Mouse (Mus musculus) cerebellum, adult (tissue): ENCODE results near the gene Ankrd40.

Source experiments
- ATAC-seq: cut with Nextera tagmentation; 2 replicates; pipeline ENCODE4 v1.9.2; 2017; ENCODE audit warnings: mild to moderate bottlenecking, moderate library complexity, mixed read lengths; ENCODE audit not compliant: insufficient number of reproducible peaks, low FRiP score, low TSS enrichment

Gene Ankrd40

DNA sequence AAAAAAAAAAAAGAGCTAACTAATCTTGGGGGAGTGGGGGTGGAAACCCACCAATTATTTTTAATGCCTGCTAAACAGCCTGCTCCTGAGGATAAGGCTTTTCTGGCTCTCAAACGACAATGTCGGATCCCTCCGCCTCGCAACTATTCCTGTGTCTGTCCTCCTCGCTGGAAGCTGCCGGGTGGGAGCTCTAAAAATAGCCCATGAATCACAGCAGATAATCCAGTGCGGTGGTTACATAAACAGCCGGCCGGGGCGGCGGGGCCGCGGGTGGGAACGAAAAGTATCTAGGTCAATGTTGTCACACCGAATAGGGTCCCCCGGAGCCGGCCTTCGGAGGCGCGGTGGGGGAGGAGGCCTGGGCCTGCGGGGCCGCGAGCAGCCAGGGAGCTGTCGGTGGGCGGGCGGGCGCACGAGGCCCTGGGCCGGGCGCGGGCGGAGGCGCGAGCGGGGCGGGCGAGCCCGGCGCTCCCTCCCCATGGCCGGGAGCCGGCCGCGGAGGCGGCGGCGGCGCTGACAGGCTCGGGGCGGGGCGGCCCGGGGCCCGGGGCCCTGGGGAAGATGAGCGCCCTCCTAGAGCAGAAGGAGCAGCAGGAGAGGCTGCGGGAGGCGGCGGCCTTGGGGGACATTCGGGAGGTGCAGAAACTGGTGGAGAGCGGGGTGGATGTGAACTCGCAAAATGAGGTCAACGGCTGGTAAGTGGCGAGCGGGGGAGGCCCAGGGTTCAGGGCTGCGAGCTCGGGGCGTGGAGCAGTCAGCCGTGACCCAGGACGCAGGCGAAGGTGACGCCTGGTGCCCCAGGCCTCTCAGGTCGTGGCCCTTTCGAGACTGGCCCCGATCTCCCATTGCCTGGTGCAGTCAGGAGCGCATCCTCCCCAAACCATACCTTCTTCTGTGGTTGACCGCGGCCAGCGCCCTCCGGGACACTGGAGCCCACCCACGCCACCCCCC lies at the start of gene Ankrd40:
Gene Ankrd40, plus strand, starts transcription at position 309 of the 951 bp plus-strand sequence.
- ATAC-seq, result peak; percentile 89

- ATAC-seq, result no peak
Observed at GRCm38 (mm10) chr11:94281199-94282181, 46.3 kb upstream of the Ankrd40 start, which contains the start of gene Gm21885. Gene Gm21885, plus strand, starts transcription at chr11:94281873.

DNA sequence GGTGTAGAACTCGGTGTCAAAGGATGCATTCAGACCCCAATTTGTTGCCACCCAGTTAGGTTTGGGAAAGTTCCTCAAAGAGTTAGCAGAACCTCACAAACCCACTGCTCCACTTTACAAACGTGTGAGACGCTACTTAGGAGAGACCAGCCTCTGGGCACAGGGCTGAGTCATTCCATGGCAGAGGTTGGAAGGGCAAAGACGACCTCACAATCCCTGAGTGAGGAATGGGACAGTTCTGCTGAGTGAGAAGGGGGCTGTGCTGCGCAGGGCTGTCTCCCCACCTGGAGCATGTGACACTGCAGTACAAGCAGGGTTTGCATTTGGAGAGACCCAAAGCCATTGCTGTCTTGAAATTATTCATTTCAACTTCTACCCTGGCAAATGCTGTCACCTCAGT lies 45.5 kb upstream of the Ankrd40 start:
- ATAC-seq, result no peak

DNA sequence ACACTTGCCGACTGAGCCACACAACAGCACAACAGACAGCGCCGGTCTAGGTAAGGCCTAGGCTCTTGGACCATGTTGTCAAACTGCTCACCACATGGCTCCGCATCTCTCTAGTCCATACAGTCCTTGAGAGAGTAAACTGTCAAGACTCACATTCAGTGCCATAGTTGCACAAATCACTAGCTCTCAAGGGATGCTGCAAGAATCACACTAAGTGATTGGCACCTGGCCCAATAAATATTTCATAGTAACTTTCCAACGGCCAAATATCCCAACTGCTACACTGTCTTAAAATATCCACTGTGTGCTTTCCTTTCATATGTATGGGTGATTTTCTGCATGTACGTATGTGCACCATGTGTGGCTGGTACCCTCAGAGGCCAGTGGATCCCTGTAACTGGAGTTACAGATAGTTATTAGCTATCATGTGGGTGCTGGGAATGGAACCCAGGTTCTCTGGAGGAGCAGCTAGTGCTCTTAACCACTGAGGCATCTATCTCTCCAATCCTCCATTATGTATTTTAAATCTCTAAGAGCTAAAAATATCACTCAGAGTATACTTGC lies 44.2 kb upstream of the Ankrd40 start:
- ATAC-seq, result no peak

DNA sequence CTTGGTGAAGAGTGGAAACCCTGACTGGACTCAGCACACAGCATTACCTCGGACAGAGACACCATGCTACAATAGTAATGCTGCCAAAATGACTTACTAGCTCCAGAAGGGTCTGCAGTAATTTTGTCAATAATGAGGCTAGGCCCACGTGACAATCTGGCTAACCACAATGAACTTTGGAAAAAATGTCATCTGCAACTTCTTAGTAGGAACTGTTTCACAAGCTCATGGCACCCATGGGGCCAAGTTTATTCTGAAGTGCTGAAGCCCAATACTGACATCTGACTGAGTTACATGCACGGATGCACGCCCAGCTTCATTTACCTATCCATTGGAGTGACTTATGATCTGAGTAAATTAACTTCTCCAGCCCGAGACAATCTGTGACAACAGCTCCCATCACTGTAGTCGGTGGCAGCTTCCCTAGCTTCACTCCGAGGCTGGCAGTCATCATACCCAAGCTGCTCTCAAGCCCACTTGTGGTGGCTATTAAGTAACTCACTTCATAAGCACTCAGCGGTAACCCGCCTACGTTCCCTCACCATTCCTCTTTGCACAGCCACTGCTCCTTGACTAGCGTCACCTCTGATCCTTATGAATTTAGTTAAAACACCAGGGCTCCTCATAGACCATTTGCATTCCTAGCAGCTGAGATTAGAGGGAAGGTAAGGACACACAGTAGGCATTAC lies 41.8 kb upstream of the Ankrd40 start:
- no peak for ATAC-seq

- ATAC-seq, result no peak
Observed at GRCm38 (mm10) chr11:94287105-94287504, 40.7 kb upstream of the Ankrd40 start.

DNA sequence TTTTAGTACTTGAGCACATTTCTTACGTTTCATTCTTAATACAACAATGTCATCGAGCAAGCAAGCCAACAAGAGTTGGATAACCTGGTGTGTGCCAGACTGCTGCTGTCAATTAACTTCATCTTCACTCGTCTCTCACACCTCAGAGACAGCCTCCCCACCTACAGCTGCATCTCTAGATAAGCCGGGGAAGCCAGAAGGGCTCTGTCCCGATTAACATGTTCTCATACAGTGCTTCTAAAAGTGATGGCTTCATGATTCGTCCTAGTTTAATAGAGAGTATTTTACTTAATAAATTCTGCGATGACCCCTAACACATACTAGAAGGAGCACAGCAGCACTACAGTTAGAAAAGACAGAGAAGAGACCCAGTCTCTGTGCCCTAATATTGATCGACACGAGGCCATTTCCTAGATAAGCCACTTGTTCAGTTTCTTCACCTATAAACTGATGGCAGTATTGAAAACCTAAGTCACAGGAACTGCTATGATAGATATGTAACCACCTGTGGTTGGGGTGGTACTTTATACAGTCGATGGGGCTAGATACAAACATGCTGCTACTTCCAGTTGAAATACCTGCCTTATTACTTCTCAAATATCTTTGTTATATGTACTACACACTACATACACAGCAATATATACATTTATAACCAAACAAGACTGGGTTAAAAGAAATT lies 37.6 kb upstream of the Ankrd40 start:
- no peak for ATAC-seq

DNA sequence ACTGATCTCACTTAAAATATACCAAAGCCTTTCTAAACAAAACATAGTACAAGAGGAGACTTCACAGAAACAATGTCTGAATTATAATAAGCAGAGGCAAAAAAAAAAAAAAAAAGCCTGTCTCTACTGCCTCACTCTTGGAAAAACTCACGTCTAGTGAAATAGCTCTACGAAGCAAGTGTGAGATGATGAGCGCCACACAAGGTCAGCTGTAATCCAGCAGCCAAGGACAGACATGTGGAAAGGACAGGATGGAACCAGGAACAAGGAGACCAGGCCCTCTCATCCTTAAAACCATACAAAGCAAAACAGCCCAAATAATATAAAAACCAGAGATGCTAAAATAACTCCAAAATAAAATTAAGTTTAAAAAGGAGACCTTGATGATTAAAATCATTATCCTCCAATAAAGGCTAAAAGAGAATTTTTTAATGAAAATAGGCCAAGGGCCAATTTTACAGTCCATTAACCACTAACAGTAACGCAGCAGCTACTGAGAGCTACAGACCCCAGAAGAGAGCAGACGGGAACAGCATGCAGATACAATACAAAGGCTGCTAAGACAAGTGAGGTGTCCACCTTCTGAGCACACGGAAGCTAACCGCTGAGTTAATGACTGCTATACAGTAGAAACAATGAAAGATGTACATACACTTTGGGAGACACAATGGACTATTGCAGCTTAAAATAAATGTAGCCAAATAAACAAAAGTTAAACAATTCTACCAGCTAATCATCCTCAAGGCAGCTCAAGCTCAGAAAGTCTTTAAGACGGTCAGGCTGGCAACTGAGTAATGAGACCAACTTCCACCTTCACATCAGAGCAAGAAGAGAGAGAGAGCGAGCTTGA lies 32.6 kb upstream of the Ankrd40 start:
- no peak for ATAC-seq

DNA sequence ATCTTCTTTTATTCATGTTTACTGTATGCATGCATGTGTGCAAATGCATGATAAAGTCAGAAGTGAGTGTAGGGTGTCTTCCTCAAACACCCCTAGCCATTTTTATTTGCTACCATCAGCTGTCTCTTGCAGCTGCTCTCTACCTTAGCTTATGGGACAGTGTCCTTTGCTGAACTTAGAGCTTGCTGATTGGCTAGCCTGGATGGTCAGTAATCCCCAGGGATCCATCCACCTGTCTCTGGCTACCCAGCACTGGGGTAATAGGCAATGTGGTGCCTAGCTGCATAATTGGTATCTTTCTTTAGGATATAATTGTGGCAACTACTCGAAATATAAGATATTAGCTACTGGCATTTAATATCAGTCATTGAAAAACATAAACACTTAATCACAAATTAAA lies 15.1 kb upstream of the Ankrd40 start:
- no peak; the same call in 1 of the 2 replicates for ATAC-seq

GRCm38 (mm10) chr11:94314098-94314652 lies 13.6 kb upstream of the Ankrd40 start:
- no peak for ATAC-seq

GRCm38 (mm10) chr11:94315308-94315707 lies 12.5 kb upstream of the Ankrd40 start:
- no peak for ATAC-seq

DNA sequence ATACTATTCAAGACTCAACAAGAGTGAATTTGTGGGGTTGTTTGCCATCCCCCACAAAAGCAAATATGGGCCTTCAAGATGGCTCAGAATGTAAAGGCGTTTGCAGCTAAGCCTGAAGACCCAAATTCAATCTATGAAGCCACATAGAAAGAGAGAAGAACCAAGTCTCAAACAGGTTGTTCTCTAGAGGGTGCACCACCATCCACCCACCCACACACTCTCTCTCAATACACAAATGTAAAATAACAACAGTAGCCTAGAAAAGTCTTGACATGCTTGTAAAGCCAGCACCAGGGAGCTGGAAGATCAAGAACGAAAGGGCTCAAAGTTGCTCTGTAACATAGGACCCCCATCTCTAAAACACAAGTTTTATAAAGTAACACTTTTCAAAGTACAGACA lies 11.3 kb upstream of the Ankrd40 start:
- no peak for ATAC-seq

GRCm38 (mm10) chr11:94317014-94317413 lies 10.8 kb upstream of the Ankrd40 start:
- ATAC-seq, result no peak

DNA sequence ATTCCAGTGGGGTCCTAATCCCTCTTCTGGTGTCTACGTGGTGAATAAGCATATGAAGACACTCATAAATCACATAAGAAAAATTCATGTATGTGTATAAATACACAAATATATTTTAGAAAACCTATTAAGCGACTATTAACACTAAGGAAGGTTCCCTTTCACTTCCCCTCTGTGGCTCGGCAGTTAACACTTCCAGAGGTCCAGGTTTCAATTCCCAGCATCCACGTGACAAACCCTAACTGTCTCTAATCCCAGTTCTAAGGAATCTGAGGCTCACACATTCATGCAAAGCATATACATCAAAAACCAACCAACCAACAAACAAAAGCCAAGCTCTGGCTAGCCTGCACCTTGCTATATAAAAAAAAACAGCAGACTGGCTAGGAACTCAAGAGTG lies 10.3 kb upstream of the Ankrd40 start:
- ATAC-seq, result no peak

DNA sequence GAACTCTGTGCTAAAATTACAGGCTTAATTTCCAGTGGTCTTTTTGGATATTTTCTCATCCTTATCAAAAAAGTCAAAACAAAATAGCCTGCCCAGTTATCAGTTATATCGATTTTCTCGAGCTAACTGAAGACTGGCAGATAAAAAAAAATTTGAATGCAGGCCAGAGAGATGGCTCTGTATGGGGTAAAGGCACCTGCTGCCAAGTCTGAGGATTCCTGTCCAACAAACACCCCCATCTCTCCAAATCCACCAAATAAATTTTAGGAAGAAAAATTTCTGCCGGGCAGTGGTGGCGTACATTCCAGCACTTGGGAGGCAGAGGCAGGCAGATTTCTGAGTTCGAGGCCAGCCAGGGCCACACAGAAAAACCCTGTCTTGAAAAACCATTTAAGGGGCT lies 9.7 kb upstream of the Ankrd40 start:
- no peak for ATAC-seq

DNA sequence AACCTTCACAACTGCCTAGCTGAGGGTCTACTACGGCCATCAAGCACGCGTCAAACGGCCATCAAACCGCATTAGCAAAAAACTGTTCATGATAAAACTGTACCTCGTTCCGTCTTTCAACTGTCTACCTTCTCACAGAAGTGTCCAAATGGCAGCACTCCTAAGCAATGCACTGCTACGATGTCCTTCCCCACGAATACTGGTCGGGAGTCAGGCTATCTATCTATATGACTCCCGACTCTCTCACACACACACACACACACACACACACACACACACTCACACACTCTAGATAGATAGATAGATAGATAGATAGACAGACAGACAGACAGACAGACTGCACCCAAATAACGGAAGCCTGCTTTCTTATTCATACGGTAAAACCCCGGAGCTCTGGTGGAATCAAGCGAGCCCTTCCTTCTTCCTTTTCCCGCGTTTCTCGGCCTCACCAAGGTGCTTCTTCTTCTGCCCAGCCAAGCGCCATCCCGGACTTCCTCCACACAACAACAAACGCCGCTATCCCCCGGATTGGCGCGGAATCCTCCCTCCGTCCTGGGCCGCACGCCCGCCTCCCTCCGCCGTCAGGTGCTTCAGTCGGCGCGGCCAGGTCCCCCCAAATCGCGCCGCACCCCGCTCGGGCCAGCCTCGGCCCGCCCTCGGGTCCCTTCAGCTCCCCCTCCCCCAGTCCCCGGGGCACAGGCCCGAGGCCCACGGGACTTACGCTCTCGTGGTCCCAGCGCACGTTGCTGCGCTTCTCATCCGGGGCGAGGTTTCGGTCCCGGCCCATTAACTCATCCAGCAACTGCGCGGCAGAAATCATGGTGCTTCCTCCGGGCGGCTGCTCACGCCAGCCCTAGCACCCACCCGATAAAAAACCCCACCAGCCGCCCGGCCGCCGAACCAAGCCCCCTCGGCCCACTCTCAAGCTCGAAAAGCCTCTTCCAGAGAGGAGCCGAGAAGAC lies 6.6 kb upstream of the Ankrd40 start:
- ATAC-seq, result peak; percentile 71; the same call in 1 of the 2 replicates

GRCm38 (mm10) chr11:94321931-94322400 lies 5.8 kb upstream of the Ankrd40 start, which contains the start of gene Luc7l3:
Gene Luc7l3, minus strand, starts transcription at chr11:94321988.
- ATAC-seq, result peak; percentile 85
